Mouse (Mus musculus): ENCODE measurements around the gene Hps1. TPM values are rescaled to one million over a fixed set of nuclear protein-coding genes. Genes with fewer than 3 reads are reported as not detected.

Hps1 gene
- polyA plus RNA-seq, 1 experiment from 2014 or later: 5.6 TPM

DNA sequence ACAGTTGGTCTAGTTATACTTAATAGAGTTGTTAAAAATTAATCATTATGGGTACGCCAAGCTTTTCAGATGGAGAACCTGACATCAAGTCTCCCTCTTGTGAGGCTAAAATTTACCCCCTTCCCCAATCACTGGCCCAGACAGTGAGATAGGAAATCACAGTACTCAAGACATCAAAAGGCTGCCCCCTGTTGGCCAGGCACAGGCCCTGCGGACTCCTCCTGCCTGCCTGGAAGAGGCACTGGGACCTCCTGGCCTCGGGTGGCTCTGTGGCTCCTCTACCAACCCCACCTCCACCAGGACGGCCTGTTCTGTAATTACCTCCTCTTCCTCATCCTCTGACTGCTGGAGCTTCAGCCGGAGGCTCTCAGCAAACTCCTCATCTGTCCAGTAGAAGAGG, 2.0 kb downstream of the Hps1 start:
- Histone ChIP-seq H3K27me3 (ENCODE audit: control insufficient read depth, insufficient read depth, low read length) (no peaks in the 10 kb centered on the region), H3K27ac (replicated peaks in 1 of 2; ENCODE audit: control insufficient read depth in 1 of 2, insufficient read depth in 1 of 2, low read depth in 2 of 2, low read length in 2 of 2) (no peak overlapping the region), H3K9me3 (ENCODE audit: control insufficient read depth, low read length) (no peaks in the 10 kb centered on the region), H3K4me1 (ENCODE audit: control insufficient read depth in 2 of 2, insufficient read depth in 2 of 2, low read length in 2 of 2) (peaks cover 3 to 6% of the 10 kb centered on the region in 2 experiments; a peak in 2 of 4 replicates), H3K4me2 (ENCODE audit: low read length) (no peak overlapping the region), H3K4me3 (ENCODE audit: control insufficient read depth in 1 of 2, insufficient read depth in 1 of 2, low read depth in 1 of 2, low read length in 2 of 2) (no peak overlapping the region), H3K36me3 (ENCODE audit: control insufficient read depth, insufficient read depth, low read length) (no peaks in the 10 kb centered on the region), H3K9ac (ENCODE audit: low read length) (no peak overlapping the region)
- ATAC-seq (ENCODE audit: insufficient number of reproducible peaks, insufficient read depth, low FRiP score, low read depth): no peak
- WGBS: 74% methylated on average over 5 of the region's 5 CpGs

DNA sequence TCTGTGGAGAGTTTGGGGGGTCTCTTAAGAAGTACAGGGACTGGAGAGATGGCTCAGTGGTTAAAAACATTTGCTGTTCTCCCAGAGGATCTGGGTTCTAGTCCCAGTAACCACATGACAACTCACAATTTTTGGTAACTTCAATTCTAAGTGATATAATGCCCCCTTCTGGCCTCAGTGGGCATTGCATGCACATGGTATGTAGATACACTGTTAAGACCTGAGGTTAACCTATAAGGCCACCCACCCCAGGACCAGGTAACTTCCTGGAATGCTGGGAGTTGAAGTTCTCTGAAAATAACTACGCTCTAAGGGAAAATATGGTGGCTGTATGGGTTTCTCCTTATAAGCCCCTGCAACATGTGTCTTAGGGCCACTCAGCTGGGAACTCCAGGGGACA, 3.0 kb downstream of the Hps1 start:
- no peak overlapping the region for H3K4me2 ChIP-seq (ENCODE audit: low read length)
- no peaks in the 10 kb centered on the region for H3K9me3 ChIP-seq (ENCODE audit: control insufficient read depth, low read length)
- H3K36me3 ChIP-seq (ENCODE audit: control insufficient read depth, insufficient read depth, low read length): no peaks in the 10 kb centered on the region
- H3K4me3 ChIP-seq (ENCODE audit: control insufficient read depth in 1 of 2, insufficient read depth in 1 of 2, low read depth in 1 of 2, low read length in 2 of 2): no peak overlapping the region
- no peak overlapping the region for H3K27ac ChIP-seq (replicated peaks in 1 of 2; ENCODE audit: control insufficient read depth in 1 of 2, insufficient read depth in 1 of 2, low read depth in 2 of 2, low read length in 2 of 2)
- ATAC-seq (ENCODE audit: insufficient number of reproducible peaks, insufficient read depth, low FRiP score, low read depth): no peak
- peaks cover 3 to 6% of the 10 kb centered on the region in 2 experiments; a peak in 2 of 4 replicates for H3K4me1 ChIP-seq (ENCODE audit: control insufficient read depth in 2 of 2, insufficient read depth in 2 of 2, low read length in 2 of 2)
- no peak overlapping the region for H3K9ac ChIP-seq (ENCODE audit: low read length)
- no peaks in the 10 kb centered on the region for H3K27me3 ChIP-seq (ENCODE audit: control insufficient read depth, insufficient read depth, low read length)
- 98% methylated on average over 1 of the region's 1 CpGs for WGBS

DNA sequence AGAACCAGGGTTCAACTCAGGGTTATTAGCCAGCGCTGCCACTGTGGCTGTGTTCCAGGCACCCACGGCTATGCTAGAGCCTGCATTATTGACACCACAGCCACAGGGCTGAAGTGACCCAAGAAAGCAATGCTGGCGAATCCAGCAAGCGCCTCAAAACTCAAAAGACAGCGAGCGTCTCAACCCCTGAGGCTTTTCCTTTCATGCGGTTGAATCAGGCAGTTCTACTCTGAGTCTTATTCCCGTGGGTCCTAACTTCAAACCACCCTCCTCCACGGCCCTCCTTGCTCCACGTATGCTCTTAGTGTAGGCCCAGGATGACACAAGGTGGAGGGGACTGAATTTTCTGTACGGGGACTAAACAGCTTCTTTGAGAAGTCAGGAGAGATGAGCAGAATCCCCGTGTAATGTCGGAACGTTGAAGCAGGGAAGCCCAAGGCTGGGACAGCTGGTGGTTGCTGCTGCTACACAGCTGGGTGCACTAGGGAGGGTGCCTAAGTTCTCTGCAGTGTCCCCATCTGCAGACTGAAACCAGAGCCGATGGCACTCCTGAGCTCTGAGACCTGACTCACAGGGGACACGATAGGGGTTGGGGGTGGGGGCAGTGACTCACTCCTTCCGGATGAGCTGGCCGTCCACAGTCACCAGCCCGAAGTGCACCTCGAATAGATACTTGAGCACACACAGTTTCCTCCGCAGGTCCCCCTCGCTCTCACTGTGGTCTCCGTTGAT, 9.5 kb downstream of the Hps1 start:
- no peak for ATAC-seq (ENCODE audit: insufficient number of reproducible peaks, insufficient read depth, low FRiP score, low read depth)

DNA sequence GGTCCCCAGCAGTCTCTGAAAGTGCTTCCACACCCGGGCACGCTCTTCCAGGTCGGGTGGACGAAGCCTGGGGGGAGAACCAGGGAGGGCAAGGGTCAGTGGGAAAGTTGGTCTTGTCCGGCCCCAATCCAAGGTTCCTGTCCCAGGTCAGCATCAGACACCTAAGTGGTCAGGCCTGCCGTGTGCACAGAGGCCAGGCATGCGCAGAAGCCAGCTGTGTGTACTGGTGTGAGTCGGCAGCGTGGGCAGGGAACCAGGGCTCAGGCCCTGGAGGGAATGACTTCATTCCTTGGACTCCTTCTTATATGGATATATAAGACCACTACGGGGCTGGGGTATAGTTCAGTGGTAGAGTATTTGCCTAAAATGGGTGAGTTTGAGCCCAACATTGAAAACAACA, 10.1 kb downstream of the Hps1 start:
- no peak for ATAC-seq (ENCODE audit: insufficient number of reproducible peaks, insufficient read depth, low FRiP score, low read depth)
- Histone ChIP-seq H3K4me3 (ENCODE audit: control insufficient read depth in 1 of 2, insufficient read depth in 1 of 2, low read depth in 1 of 2, low read length in 2 of 2) (no peak overlapping the region), H3K4me2 (ENCODE audit: low read length) (no peak overlapping the region), H3K4me1 (ENCODE audit: control insufficient read depth in 2 of 2, insufficient read depth in 2 of 2, low read length in 2 of 2) (peaks cover 0 to 6% of the 10 kb centered on the region in 2 experiments; a peak in 2 of 4 replicates), H3K27ac (replicated peaks in 1 of 2; ENCODE audit: control insufficient read depth in 1 of 2, insufficient read depth in 1 of 2, low read depth in 2 of 2, low read length in 2 of 2) (no peak overlapping the region), H3K9ac (ENCODE audit: low read length) (no peak overlapping the region), H3K27me3 (ENCODE audit: control insufficient read depth, insufficient read depth, low read length) (no peaks in the 10 kb centered on the region), H3K36me3 (ENCODE audit: control insufficient read depth, insufficient read depth, low read length) (peaks cover 22% of the 10 kb centered on the region; the same call in 1 of the 2 replicates), H3K9me3 (ENCODE audit: control insufficient read depth, low read length) (no peaks in the 10 kb centered on the region)
- WGBS: 89% methylated on average over 10 of the region's 10 CpGs

More for the DNA sequence above, 9.5 kb downstream of the Hps1 start:
- no peak overlapping the region for H3K27ac ChIP-seq (replicated peaks in 1 of 2; ENCODE audit: control insufficient read depth in 1 of 2, insufficient read depth in 1 of 2, low read depth in 2 of 2, low read length in 2 of 2)
- H3K9ac ChIP-seq (ENCODE audit: low read length): no peak overlapping the region
- H3K27me3 ChIP-seq (ENCODE audit: control insufficient read depth, insufficient read depth, low read length): no peaks in the 10 kb centered on the region
- H3K9me3 ChIP-seq (ENCODE audit: control insufficient read depth, low read length): no peaks in the 10 kb centered on the region
- no peak overlapping the region for H3K4me2 ChIP-seq (ENCODE audit: low read length)
- 66% methylated on average over 23 of the region's 23 CpGs for WGBS
- H3K36me3 ChIP-seq (ENCODE audit: control insufficient read depth, insufficient read depth, low read length): peaks cover 22% of the 10 kb centered on the region; the same call in 1 of the 2 replicates
- H3K4me1 ChIP-seq (ENCODE audit: control insufficient read depth in 2 of 2, insufficient read depth in 2 of 2, low read length in 2 of 2): peaks cover 0 to 6% of the 10 kb centered on the region in 2 experiments; a peak in 2 of 4 replicates
- H3K4me3 ChIP-seq (ENCODE audit: control insufficient read depth in 1 of 2, insufficient read depth in 1 of 2, low read depth in 1 of 2, low read length in 2 of 2): no peak overlapping the region

DNA sequence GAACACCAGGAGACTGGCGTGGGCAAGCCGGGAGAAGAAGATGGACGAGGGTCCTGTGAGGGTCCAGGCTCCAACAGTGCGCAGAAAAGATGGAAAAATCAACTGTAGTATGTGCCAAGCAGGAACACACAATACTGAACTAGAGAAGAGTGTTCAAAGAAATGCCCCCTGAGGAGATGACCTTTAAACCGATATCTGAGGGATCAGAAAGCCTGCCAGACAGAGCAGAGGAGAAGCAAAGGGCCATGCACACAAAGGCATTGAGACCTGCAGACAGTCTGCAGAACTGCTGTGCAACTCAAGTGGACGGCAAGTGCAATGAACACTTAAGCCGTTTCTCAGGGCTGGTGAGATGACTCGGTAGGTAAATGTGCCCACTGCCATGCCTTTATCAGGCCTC, 12.4 kb downstream of the Hps1 start:
- H3K27me3 ChIP-seq (ENCODE audit: control insufficient read depth, insufficient read depth, low read length): no peaks in the 10 kb centered on the region
- no peak overlapping the region for H3K4me3 ChIP-seq (ENCODE audit: control insufficient read depth in 1 of 2, insufficient read depth in 1 of 2, low read depth in 1 of 2, low read length in 2 of 2)
- 69% methylated on average over 8 of the region's 8 CpGs for WGBS

DNA sequence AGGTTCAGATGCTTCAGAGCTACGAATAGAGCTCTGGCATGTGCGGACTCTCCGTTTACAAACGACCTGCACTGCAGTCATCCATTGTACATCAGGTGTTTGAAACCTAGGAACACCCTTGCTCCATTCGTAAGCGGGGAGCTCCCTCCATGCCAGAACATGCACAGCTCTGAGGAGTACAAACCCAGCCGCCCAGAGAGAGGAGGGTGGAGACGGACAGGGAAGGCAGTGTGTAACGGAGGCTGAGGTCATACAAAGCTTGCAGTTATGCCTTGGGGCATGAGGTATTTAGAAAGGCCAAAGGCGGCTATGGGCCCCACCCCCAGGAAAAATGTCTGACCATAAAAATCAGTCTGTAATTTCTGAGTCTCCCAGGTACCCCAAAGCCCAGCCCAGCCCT, 15.4 kb downstream of the Hps1 start:
- H3K9me3 ChIP-seq (ENCODE audit: control insufficient read depth, low read length): no peaks in the 10 kb centered on the region
- peaks cover 0 to 6% of the 10 kb centered on the region in 2 experiments; a peak in 2 of 4 replicates for H3K4me1 ChIP-seq (ENCODE audit: control insufficient read depth in 2 of 2, insufficient read depth in 2 of 2, low read length in 2 of 2)
- no peak overlapping the region for H3K4me3 ChIP-seq (ENCODE audit: control insufficient read depth in 1 of 2, insufficient read depth in 1 of 2, low read depth in 1 of 2, low read length in 2 of 2)
- no peak overlapping the region for H3K9ac ChIP-seq (ENCODE audit: low read length)
- H3K27me3 ChIP-seq (ENCODE audit: control insufficient read depth, insufficient read depth, low read length): no peaks in the 10 kb centered on the region
- H3K36me3 ChIP-seq (ENCODE audit: control insufficient read depth, insufficient read depth, low read length): peaks cover 15% of the 10 kb centered on the region; the same call in 1 of the 2 replicates
- H3K27ac ChIP-seq (replicated peaks in 1 of 2; ENCODE audit: control insufficient read depth in 1 of 2, insufficient read depth in 1 of 2, low read depth in 2 of 2, low read length in 2 of 2): no peak overlapping the region
- no peak overlapping the region for H3K4me2 ChIP-seq (ENCODE audit: low read length)
- WGBS: 78% methylated on average over 10 of the region's 10 CpGs
- no peak for ATAC-seq (ENCODE audit: insufficient number of reproducible peaks, insufficient read depth, low FRiP score, low read depth)

More for the DNA sequence above, 12.4 kb downstream of the Hps1 start:
- no peak overlapping the region for H3K9ac ChIP-seq (ENCODE audit: low read length)
- peaks cover 22% of the 10 kb centered on the region; the same call in 1 of the 2 replicates for H3K36me3 ChIP-seq (ENCODE audit: control insufficient read depth, insufficient read depth, low read length)
- H3K4me2 ChIP-seq (ENCODE audit: low read length): no peak overlapping the region
- no peak overlapping the region for H3K27ac ChIP-seq (replicated peaks in 1 of 2; ENCODE audit: control insufficient read depth in 1 of 2, insufficient read depth in 1 of 2, low read depth in 2 of 2, low read length in 2 of 2)
- H3K4me1 ChIP-seq (ENCODE audit: control insufficient read depth in 2 of 2, insufficient read depth in 2 of 2, low read length in 2 of 2): peaks cover 0 to 6% of the 10 kb centered on the region in 2 experiments; a peak in 2 of 4 replicates
- no peaks in the 10 kb centered on the region for H3K9me3 ChIP-seq (ENCODE audit: control insufficient read depth, low read length)
- no peak for ATAC-seq (ENCODE audit: insufficient number of reproducible peaks, insufficient read depth, low FRiP score, low read depth)

DNA sequence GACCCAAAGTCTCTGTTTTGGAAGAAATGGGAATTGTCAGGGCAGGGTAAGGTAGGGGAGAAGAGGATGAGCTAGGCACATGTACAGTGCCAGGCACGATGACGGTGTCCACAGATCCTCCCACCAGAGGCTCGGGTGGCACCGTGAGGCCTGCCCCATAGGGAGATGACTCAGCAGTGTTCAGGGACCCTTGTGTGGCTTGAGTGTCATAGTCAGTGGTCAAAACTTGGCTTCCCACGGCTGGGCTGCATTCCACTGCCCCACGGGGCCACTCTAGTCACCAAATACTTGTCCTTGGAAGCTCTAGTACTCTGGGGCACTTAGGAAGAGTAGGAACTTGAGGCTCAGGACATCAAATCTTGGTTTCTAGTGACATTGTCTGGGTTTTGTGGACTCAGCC, 23.1 kb downstream of the Hps1 start:
- H3K36me3 ChIP-seq (ENCODE audit: control insufficient read depth, insufficient read depth, low read length): 0 out of 2 replicates have a peak, but pooled peaks cover 7% of the 10 kb centered on the region
- no peak overlapping the region for H3K27ac ChIP-seq (replicated peaks in 1 of 2; ENCODE audit: control insufficient read depth in 1 of 2, insufficient read depth in 1 of 2, low read depth in 2 of 2, low read length in 2 of 2)
- no peak overlapping the region for H3K4me2 ChIP-seq (ENCODE audit: low read length)
- H3K9me3 ChIP-seq (ENCODE audit: control insufficient read depth, low read length): no peaks in the 10 kb centered on the region
- H3K4me1 ChIP-seq (ENCODE audit: control insufficient read depth in 2 of 2, insufficient read depth in 2 of 2, low read length in 2 of 2): peaks cover 21 to 29% of the 10 kb centered on the region in 2 experiments
- no peak overlapping the region for H3K4me3 ChIP-seq (ENCODE audit: control insufficient read depth in 1 of 2, insufficient read depth in 1 of 2, low read depth in 1 of 2, low read length in 2 of 2)
- no peaks in the 10 kb centered on the region for H3K27me3 ChIP-seq (ENCODE audit: control insufficient read depth, insufficient read depth, low read length)
- H3K9ac ChIP-seq (ENCODE audit: low read length): no peak overlapping the region
- WGBS: 84% methylated on average over 6 of the region's 6 CpGs
- ATAC-seq (ENCODE audit: insufficient number of reproducible peaks, insufficient read depth, low FRiP score, low read depth): no peak

Data from heart, embryonic 14.5 days (tissue).